Mouse (Mus musculus): ENCODE measurements around the gene Iqsec1.

Gene Iqsec1

GRCm38 (mm10) chr6:90889356-90890285 lies 98.9 kb downstream of the Iqsec1 start:
- no peak for DNase-seq (ENCODE audit: low spot score)

- no peak for DNase-seq (ENCODE audit: low spot score)
These were observed 101.3 kb downstream of the Iqsec1 start for GRCm38 (mm10) chr6:90887024-90887775.

- no peak for DNase-seq (ENCODE audit: low spot score)
These were observed 102.9 kb downstream of the Iqsec1 start for GRCm38 (mm10) chr6:90885626-90886025.

GRCm38 (mm10) chr6:90884631-90885030 lies 103.9 kb downstream of the Iqsec1 start:
- no peak for DNase-seq (ENCODE audit: low spot score)

GRCm38 (mm10) chr6:90880975-90881374 lies 107.5 kb downstream of the Iqsec1 start:
- no peak for DNase-seq (ENCODE audit: low spot score)

GRCm38 (mm10) chr6:90880404-90880803 lies 108.1 kb downstream of the Iqsec1 start:
- DNase-seq (ENCODE audit: low spot score), result no peak

- DNase-seq (ENCODE audit: low spot score), result no peak
These were observed 116.9 kb downstream of the Iqsec1 start for GRCm38 (mm10) chr6:90871581-90871980.

GRCm38 (mm10) chr6:90868033-90868432 lies 120.5 kb downstream of the Iqsec1 start:
- no peak for DNase-seq (ENCODE audit: low spot score)

GRCm38 (mm10) chr6:90861370-90861769 lies 127.1 kb downstream of the Iqsec1 start:
- no peak for DNase-seq (ENCODE audit: low spot score)

- DNase-seq (ENCODE audit: low spot score), result no peak
These were observed 130.6 kb downstream of the Iqsec1 start for GRCm38 (mm10) chr6:90857844-90858243.

GRCm38 (mm10) chr6:90852360-90852759 lies 136.1 kb downstream of the Iqsec1 start:
- DNase-seq (ENCODE audit: low spot score), result peak; percentile 3

GRCm38 (mm10) chr6:90848068-90848467 lies 140.4 kb downstream of the Iqsec1 start:
- DNase-seq (ENCODE audit: low spot score), result no peak

- DNase-seq (ENCODE audit: low spot score), result no peak
These were observed 141.0 kb downstream of the Iqsec1 start for GRCm38 (mm10) chr6:90847523-90847922.

- DNase-seq (ENCODE audit: low spot score), result no peak
These were observed 148.5 kb downstream of the Iqsec1 start for GRCm38 (mm10) chr6:90839972-90840371.

GRCm38 (mm10) chr6:90836749-90837148 lies 151.7 kb downstream of the Iqsec1 start:
- no peak for DNase-seq (ENCODE audit: low spot score)

GRCm38 (mm10) chr6:90829536-90829935 lies 158.9 kb downstream of the Iqsec1 start:
- DNase-seq (ENCODE audit: low spot score), result no peak

- DNase-seq (ENCODE audit: low spot score), result no peak
These were observed 163.4 kb downstream of the Iqsec1 start for GRCm38 (mm10) chr6:90825063-90825462.

GRCm38 (mm10) chr6:90823322-90823721 lies 165.2 kb downstream of the Iqsec1 start:
- DNase-seq (ENCODE audit: low spot score), result no peak

- no peak for DNase-seq (ENCODE audit: low spot score)
These were observed 166.4 kb downstream of the Iqsec1 start for GRCm38 (mm10) chr6:90821916-90822602.

GRCm38 (mm10) chr6:90819880-90820279 lies 168.6 kb downstream of the Iqsec1 start:
- no peak for DNase-seq (ENCODE audit: low spot score)

- peak; percentile 61 for DNase-seq (ENCODE audit: low spot score)
These were observed 169.5 kb downstream of the Iqsec1 start for GRCm38 (mm10) chr6:90818956-90819355.

GRCm38 (mm10) chr6:90816551-90816950 lies 171.9 kb downstream of the Iqsec1 start:
- no peak for DNase-seq (ENCODE audit: low spot score)

Data from ovary, postnatal 14 days (tissue).